Mouse (Mus musculus): ENCODE measurements around the gene 5730455P16Rik. TPM values are rescaled to one million over a fixed set of nuclear protein-coding genes. Genes with fewer than 3 reads are reported as not detected.
"Not testable (repeated sequence)": the region's sequence is repeated elsewhere in the genome, so short reads cannot be mapped to it uniquely, and the experiment has no call there.

The 5730455P16Rik gene
- total RNA-seq, 4 experiments from 2014 or later, result 49.0 to 55.7 (median 53.1) TPM

- not testable (repeated sequence) for DNase-seq (ENCODE audit: low spot score in 2 of 2)
These were observed 1.4 kb upstream of the 5730455P16Rik start for GRCm38 (mm10) chr11:80379184-80379583.

DNA sequence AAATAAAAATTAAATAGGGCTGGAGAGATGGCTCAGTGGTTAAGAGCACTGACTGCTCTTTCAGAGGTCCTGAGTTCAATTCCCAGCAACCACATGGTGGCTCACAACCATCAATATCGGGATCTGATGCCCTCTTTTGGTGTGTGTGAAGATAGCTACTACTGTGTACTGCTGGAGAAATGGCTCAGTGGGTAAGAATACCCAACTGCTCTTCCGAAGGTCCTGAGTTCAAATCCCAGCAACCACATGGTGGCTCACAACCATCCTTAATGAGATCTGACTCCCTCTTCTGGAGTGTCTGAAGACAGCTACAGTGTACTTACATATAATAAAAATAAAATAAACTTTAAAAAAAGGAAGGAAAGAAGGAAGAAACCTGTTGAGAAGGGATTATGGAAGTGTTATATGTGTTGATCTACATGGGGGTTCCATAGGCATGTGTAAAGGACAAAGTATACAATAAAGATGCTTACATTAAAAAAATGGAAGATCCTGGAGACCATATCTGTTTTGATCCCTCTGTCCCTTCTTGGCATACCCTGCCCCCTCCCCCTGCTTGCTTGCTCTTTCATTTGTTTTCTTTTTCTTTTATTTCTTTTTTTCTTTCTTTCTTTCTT lies 726 bp upstream of the 5730455P16Rik start:
- DNase-seq (ENCODE audit: low spot score in 2 of 2), result not testable (repeated sequence)

GRCm38 (mm10) chr11:80376651-80377050 lies 1.2 kb downstream of the 5730455P16Rik start:
- no peak for DNase-seq (ENCODE audit: low spot score in 2 of 2)

DNA sequence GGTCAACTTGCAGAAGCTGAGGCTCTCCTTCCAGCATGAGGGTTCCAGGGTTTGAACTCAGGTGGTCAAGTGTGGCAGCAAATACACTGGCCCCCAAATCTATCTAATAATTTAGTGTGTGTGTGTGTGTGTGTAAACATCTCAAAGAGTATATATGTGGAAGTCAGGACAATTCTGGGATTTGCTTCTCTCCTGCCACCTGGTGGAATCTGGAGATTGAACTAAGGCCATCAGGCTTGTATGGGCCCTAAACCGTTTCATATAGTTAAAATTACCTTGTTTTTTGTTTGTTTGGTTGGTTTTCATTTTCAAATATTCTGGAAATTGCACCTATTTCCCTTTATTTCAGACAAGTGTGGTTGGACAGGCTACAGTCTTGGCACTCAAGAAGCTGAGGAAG lies 8.9 kb downstream of the 5730455P16Rik start:
- no peak for DNase-seq (ENCODE audit: low spot score in 2 of 2)

- DNase-seq (ENCODE audit: low spot score in 2 of 2), result no peak
These were observed 23.0 kb downstream of the 5730455P16Rik start for GRCm38 (mm10) chr11:80354832-80355231.

DNA sequence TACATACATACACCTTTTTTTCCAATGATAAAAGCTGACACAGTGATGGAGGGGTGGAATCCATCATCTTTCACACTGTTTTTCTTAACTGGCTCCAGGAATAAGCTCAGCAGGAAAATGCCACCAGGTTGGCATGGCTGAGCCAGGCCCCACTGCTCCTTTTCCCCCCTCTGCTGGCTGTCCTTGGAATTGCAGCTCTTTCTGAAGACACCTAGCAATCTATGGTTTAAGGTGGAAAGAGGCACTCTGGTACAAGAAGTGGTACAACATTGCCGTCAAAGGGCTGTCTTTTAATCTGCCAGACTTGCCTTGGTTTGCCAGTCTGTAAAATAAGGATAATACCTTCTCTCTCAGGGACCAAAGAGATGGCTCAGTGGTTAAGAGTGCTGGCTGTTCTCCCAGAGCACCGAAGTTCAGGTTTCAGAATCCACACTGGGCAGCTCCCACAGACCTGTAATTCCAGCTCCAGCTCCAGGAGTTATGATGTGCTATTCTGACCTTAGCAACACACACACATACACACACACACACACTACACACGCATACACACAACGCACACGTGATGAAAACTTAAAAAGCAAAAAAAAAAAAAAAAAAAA lies 25.9 kb downstream of the 5730455P16Rik start:
- peak; percentile 42 to 82 for DNase-seq (ENCODE audit: low spot score in 2 of 2)

- DNase-seq (ENCODE audit: low spot score in 2 of 2), result no peak
These were observed 35.4 kb downstream of the 5730455P16Rik start for GRCm38 (mm10) chr11:80342482-80342881.

DNA sequence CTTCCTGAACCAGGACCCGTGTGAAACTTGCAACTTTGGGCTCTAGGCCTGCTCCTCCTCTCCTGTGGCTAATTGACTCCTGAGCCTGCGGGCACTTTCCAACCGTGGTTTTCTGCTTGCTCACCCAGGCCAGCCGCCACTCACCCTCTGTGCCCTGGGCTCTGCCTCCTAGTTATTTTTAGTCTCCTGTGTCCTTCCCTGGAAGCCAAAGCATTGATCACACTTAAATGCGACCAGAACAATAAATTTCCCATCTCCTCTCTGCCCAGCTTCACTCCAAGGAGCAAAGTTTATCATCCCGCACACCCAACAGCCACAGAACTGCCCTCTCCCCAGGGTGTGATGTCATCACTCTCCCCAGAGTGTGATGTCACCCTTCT lies 41.5 kb downstream of the 5730455P16Rik start:
- DNase-seq (ENCODE audit: low spot score in 2 of 2), result no peak

DNA sequence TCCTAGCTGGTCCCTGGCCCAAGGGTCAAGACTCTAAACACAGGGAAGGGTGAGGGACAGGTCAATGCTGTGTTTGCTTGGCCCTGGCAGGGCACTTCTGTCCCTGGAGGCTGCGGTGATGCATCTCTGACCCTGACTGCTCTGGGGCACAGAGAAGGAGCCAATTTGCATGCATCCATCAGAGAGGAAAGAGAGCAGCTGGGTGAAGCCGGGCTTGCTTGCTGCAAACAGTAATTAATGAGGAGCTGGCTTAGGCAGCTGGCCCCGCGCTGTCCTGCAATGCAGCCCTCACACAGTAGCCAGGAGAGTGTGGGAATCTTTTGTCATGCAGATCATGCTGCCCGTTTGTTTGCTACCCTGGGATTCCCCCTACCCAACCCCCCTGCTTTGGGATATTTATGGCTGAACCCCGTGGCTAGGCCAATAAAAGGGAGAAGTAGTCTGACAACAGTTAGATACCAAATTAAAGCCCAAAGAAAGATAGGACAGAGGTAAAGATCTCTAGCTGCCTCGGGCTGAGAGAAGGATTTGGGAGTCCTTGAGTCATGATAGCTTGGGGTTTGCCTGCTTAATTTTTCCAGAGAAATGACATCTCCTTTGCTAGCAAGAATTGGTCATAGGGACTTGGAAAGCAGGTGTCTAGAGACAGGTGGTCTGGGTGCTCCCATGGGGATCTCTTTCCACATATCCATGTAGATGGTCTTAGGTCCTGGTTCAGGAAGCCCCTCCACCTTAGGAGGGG lies 42.1 kb downstream of the 5730455P16Rik start:
- DNase-seq (ENCODE audit: low spot score in 2 of 2), result no peak

GRCm38 (mm10) chr11:80332709-80333400 lies 45.0 kb downstream of the 5730455P16Rik start:
- peak in 1 of 2 experiments; percentile 39 for DNase-seq (ENCODE audit: low spot score in 2 of 2)

- no peak for DNase-seq (ENCODE audit: low spot score in 2 of 2)
These were observed 53.2 kb downstream of the 5730455P16Rik start for GRCm38 (mm10) chr11:80324636-80325035.

- no peak for DNase-seq (ENCODE audit: low spot score in 2 of 2)
These were observed 54.6 kb downstream of the 5730455P16Rik start for GRCm38 (mm10) chr11:80323255-80323654.

DNA sequence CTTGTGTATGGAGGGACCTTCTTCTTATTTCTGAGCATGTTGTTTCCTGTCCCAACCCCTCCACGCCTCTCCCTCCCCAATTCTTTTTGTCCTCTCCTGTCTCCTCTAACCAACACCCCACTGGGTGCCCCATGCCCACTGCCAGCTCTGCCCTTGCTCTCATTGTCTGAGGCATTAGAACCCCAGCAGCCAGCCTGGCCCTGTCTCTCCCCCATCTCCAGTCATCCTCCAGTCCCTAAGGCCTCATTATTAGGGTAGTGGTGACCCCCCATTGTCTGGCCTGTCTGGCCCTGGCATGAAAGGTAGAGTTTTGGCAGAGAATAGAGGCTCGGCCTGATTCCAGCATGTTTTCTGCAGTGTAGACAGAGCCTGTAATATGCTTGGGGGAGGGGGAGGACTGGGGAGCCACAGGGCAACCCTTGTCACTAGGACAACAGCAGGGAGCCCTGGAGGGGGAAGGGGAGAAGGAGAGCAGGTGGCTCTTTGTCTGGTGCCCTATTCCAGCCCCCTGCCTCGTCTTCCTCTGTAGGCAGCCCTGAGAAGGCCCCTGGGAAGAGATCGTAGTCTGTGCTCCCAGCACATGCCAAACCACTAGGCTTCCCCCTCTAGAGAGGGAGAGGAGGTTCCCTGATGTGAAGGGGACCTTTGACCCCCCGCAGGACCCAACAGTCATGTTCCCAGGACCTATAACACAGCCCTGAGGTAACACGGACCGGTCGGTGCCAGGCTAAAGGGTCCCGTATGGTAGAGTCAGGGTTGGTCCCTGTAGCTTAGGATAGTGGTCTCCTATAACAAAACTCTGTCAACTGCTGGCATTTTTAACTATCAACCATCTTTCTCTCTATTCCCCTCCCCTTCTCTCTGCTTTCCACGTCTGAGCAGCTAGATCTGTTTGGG lies 61.8 kb downstream of the 5730455P16Rik start:
- DNase-seq (ENCODE audit: low spot score in 2 of 2), result no peak

DNA sequence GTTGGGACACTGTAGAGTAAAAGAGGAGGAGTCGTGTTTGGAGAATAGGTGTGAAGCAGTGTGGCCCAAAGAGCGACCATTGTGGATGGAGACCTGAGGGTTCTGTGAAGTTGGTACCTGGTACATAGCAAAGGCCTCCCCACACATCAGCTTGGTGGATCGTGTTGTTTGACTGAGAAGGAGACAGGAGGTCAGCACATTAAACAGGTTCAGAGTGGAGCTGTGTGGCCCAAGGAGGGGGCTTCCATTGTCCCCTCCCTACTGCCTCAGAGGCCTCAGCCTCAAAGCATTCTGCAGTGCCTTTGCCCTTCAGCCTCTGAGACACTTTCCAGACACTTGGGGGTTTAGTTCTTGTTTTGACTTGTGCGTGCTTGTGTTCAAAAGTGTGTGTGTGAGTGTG lies 63.9 kb downstream of the 5730455P16Rik start:
- DNase-seq (ENCODE audit: low spot score in 2 of 2), result no peak

- no peak for DNase-seq (ENCODE audit: low spot score in 2 of 2)
These were observed 64.4 kb downstream of the 5730455P16Rik start for GRCm38 (mm10) chr11:80313462-80313861.

DNA sequence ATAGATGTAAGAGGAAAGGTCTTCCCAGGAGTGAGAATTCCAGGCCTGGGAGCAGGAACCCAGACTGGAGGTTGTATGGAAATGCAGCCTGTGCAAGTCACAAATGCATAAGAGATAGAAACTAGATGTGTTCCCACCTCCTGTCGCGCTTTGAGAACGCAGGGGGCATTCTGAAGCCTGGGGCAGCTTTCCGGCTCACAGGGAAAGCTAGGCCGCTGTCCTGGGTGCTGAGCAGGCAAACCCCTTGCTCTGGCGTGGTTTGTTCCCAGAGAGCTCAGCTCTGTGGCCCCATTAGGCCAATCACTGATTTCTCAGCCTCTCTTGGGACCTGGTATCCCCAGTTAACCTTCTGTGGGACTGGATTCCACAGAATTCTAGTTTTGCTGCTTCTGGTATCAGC lies 65.3 kb downstream of the 5730455P16Rik start:
- no peak for DNase-seq (ENCODE audit: low spot score in 2 of 2)

DNA sequence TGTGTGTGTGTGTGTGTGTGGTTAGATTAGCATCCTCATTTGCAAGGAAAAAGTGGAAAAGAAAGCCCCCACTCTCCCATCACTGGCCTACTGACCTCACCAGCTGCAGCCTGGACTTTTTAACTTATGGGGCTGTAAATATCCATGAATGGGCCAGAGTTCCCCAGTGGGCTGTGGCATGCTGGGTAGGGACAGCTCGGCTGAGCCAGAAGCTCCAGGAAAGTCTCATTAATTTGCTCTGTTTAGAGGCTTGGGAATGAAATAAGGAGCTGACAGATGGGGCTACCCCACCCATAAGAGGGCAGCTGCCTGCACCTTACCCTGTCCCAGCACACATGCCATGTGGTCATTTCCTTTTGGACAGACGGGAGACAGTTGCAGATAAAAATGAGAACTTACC lies 65.8 kb downstream of the 5730455P16Rik start:
- DNase-seq (ENCODE audit: low spot score in 2 of 2), result no peak

- no peak for DNase-seq (ENCODE audit: low spot score in 2 of 2)
These were observed 66.6 kb downstream of the 5730455P16Rik start for GRCm38 (mm10) chr11:80311271-80311670.
